Mouse (Mus musculus): Measurements from ENCODE around the gene Frmd8. TPM values are rescaled to one million over a fixed set of nuclear protein-coding genes. Genes with fewer than 3 reads are reported as not detected.
"Not testable (repeated sequence)": the region's sequence is repeated elsewhere in the genome, so short reads cannot be mapped to it uniquely, and the experiment has no call there.

Frmd8 gene
- total RNA-seq, 2 experiments from 2014 or later = 7.1 to 7.7 TPM

DNA sequence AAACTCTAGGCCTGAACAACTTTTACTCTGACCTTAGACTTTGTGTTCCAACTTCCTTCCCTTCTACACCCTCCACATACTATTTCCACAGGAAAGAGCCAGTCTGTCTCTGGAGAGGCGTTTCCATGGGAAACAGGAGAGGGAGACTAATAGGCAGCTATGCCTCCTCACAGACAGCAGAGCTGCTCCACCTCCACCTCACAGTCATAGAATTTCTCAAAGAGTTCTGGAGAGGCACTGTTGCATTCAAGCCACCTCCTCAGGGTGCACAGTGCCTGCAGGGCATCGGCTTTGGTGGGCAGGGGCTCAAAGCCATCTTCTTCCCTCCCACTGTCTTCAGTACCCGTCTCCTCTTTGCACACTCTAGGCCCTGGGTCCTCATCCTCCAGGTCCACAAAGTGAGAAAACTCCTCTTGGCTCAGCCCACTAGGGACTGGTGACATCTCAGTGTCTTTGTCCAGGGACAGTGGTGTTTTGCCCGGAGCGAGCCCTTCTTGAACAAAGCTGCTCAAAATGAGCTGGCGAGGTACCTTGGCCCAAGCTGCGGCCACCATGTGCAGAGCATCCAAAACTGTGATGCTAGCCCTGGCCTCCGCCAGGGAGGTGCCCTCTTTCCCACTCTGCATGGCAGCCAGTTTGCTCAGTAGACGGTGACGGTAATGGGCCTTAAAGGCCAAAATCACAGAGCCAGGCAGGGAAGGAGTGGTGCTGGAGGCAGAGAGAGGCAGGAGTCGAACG is 16.6 kb upstream of the Frmd8 start:
- no peak for DNase-seq
- intact Hi-C loops (cut with DNase I; ENCODE audit: low total_unique reads) = no loop called here

DNA sequence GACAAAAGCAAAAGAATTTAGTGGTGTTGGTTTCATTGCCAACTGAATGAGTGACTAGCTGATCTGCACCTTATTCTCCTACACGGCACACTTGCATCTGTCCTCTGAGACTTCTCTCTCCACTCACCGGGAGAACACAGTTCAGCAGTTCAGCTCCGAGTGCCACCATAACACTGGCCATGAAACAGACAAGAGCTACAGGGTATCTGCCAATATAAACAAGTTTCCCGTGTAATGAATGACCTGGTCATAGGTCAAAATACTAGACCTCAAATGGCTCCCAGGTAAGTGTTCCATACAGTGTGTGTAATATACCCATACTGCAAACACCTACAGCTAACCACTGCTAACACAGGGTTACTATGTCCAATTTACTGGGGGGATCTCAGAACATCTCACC is 14.1 kb upstream of the Frmd8 start:
- no peak for DNase-seq

DNA sequence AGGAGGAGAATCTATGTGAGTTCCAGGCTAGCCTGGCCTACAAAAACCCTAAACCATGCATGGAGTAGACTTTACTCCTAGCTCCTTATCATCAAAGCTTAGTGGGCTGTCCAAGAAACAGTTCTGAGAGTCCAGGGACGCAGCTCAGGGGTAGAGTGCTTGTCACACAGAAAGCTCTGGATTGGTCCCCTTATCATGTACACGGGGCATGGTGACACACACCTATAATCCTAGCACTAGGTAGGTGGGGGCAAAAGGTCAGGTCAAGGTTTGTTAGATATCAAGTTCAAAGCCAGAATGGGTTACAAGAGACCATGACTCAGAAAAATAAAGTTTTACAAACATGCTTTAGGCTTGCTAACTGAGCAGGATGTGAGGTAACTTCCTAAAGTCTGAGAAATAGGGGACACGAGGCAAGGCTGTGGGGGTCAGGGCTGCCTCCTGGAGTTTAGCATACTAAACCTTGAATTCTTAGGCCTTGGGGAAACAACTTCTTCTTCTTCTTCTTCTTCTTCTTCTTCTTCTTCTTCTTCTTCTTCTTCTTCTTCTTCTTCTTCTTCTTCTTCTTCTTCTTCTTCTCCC is 12.3 kb upstream of the Frmd8 start:
- DNase-seq = no peak
- intact Hi-C loops (cut with DNase I; ENCODE audit: low total_unique reads) = no loop called here

More for the DNA sequence above, 14.1 kb upstream of the Frmd8 start:
- intact Hi-C loops (cut with DNase I; ENCODE audit: low total_unique reads) = no loop called here

DNA sequence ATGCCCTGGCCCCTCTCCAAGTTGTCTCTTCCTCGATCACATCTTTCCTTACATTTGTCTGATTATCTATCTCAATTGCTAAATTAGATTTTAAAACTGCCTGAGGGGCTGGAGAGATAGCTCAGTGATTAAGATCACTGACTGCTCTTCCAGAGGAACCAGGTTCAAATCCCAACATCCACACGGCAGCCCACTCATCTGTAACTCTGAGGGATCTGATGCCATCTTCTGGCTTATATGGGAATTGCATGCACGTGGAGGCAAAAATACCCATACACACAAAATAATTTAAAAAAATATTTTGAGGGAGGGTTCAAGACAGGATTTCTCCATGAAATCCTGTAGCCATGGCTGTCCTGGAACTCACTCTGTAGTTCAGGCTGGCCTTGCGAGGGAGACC is 10.8 kb upstream of the Frmd8 start:
- no peak for DNase-seq
- intact Hi-C loops (cut with DNase I; ENCODE audit: low total_unique reads) = no loop called here

DNA sequence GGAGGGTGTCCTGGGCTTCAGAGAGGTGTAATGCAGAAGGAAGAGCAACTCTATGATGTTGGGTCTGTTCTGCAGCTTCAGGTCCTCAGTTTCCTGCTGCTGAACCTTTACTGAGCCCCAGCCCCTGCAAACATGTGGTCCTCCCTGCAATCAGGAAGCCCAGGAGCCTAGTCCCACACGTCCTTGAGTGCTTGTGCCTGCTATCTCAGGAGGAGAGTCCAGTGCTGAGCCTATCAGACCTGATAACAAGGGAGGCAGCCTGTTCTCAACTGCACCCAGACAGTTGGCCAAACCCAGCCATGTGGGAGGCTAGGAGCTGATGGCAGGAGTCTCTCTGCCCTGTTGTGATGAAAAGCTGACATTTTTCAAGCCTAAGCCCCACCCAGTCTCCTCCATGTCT is 8.9 kb upstream of the Frmd8 start:
- DNase-seq = no peak
- intact Hi-C loops (cut with DNase I; ENCODE audit: low total_unique reads) = loop anchor here (5.0 kb wide), 1 partner anchor 97 kb away; no protein-coding TSS in a partner anchor

DNA sequence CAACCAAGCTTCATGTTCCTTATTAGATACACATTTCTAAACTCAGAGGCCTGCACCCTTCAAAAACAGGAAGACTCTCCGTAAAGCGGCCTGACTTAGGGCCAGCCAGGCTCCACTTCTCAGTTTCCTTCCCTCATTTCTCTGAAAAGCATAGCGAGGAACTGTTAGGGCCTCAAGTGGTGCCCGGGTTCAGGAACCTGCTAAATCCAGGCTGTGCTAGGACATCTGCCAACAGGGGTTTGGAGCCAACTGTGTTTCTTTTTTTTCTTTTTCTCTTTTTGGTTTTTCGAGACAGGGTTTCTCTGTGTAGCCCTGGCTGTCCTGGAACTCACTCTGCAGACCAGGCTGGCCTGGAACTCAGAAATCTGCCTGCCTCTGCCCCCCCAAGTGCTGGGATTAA is 7.0 kb upstream of the Frmd8 start:
- intact Hi-C loops (cut with DNase I; ENCODE audit: low total_unique reads) = loop anchor here (5.0 kb wide), 1 partner anchor 95 kb away; no protein-coding TSS in a partner anchor
- DNase-seq = not testable (repeated sequence)

DNA sequence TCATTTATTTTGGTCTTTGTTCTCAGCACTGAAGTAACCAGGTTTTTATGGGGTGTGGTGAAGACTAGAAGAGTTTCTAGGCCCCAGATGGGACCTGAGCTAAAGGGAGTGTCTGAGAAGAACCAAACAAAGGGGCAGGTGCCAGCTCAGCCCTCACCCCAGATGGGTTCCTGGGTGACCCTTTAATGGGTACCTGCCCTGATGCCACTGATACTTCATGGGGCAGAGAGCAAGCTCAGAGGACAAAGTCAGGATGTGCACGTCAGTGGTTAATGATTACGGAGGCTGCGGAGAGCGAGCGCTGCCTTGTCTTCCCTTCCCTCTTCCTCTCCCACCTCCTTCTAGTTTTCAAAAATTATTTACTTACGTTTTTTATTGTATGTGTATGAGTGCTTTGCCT is 6.1 kb upstream of the Frmd8 start:
- intact Hi-C loops (cut with DNase I; ENCODE audit: low total_unique reads) = loop anchor here (5.0 kb wide), 1 partner anchor 94 kb away; no protein-coding TSS in a partner anchor
- DNase-seq = no peak

DNA sequence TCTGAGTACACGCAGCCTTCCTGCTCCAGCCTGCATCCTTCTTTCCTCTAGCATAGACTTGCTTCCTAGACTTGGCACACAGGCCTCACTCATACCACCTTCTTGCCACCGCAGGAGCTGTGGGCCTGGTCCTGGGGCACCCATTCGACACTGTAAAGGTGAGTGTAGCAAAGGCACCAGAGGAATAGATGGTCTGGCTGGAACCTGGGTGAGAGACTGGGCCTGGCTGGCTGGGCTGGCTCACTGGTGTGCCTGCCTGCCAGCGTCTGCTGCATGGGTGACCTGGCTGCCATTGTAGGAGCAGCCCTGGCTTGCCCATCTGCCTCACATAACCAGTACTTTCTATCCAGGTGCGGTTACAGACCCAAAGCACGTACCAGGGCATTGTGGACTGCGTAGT is 4.7 kb upstream of the Frmd8 start:
- intact Hi-C loops (cut with DNase I; ENCODE audit: low total_unique reads) = loop anchor here (5.0 kb wide), 1 partner anchor 92 kb away; no protein-coding TSS in a partner anchor
- DNase-seq = no peak

DNA sequence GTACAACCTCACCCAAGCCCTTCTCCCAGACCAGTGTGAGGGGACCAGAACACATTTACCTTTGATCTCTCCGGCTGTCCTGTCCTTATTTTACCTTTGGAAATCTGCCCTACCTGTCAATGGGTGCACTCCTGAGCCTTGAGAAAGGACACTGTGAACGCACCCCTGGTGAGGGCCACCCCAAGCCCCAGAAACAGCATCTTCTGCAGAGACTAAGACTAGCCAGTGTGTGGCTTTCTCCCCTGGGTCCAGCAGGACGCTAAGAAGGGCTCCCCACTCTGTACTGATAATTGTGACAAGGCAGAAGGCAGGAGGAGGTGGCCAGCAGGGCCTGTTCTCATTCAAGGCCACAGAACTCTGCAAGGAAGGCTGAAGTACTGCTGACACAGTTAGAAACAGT is 3.8 kb upstream of the Frmd8 start:
- intact Hi-C loops (cut with DNase I; ENCODE audit: low total_unique reads) = no loop called here

DNA sequence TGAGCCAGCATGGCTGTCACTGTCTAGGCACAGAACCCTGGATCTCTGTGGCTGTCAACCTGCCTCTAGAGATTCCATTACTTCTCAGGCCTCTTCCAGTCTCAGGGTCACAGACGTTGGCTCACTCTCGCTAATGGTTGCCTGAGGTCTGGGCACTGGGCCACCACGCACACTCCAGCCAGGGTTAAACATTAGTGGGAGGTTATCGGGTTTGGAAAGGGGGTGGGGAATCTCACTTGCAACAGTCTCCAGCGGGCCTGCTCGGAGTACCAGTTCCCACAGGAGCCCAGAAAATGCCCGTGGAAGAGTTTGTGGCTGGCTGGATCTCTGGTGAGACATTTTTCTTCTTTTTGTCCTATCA is 3.3 kb upstream of the Frmd8 start:
- intact Hi-C loops (cut with DNase I; ENCODE audit: low total_unique reads) = no loop called here
- no peak for DNase-seq

More for the DNA sequence above, 3.8 kb upstream of the Frmd8 start:
- DNase-seq = no peak

DNA sequence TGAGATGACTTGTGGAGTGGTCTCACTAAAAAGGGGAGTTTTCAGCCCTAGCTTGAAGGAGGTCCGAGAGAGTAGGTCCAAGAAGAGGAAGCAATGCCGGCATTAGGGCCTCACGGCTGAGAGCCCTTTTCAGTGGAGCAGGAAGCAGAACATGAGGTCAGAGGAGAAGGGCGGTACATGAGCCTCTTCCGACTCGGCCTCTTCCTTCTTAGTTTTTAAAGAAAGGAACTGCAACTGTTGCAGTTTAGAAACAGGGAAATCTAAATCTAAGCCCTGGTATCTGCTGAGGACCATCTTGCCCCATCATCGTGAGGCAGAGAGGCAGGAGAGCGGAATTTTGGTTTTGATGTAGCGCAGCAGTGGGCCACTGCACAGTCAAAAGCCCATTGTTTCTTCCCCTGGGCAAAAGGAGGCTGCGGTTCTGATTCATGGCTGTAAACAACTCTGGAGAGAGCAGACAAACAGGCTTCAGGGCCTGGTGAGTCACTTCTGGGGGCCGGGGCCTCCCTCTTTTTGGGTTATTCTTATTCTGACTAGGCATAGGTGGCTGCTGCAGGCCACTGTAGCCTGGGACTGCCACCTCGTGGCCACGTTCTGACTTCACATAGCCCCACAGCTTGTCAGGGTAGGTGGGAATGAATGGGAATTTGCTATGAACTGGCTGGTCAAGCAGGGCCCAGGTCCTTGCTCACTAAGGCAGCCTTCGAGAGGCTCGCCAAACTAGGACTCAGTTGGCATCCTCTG is 2.7 kb upstream of the Frmd8 start, which contains the start of gene Slc25a45:
Gene Slc25a45, plus strand, starts transcription at position 191 of the 744 bp plus-strand sequence.
- intact Hi-C loops (cut with DNase I; ENCODE audit: low total_unique reads) = no loop called here
- DNase-seq = peak; percentile 80

DNA sequence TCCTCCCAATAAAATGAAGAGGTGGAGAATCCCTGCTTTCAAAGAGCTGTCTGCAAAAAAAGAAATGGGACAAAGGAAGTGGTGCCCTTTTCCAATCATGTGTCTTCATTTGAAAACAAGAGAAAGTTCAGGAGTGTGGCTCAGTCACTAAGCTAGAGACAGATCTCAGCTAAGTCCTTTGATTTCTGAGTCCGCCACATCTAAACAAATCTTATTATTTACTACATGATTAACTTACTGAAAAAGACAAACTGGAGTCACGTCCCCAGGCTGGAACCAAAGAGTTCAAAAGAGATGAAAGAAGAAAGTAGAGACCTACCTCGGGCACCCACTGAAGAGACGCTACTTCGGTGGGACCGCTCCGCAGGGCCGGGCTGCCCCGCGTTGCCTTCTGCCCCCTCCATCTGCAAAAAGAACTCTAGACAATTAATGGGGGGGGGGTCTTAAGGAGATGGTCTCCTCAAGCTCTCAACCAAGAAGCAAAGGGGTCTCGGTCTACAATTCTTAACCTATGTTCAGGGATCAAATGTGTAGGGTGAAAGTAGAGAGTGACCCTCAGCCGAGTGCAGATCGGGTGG is 594 bp downstream of the Frmd8 start:
- no peak for DNase-seq
- intact Hi-C loops (cut with DNase I; ENCODE audit: low total_unique reads) = no loop called here

DNA sequence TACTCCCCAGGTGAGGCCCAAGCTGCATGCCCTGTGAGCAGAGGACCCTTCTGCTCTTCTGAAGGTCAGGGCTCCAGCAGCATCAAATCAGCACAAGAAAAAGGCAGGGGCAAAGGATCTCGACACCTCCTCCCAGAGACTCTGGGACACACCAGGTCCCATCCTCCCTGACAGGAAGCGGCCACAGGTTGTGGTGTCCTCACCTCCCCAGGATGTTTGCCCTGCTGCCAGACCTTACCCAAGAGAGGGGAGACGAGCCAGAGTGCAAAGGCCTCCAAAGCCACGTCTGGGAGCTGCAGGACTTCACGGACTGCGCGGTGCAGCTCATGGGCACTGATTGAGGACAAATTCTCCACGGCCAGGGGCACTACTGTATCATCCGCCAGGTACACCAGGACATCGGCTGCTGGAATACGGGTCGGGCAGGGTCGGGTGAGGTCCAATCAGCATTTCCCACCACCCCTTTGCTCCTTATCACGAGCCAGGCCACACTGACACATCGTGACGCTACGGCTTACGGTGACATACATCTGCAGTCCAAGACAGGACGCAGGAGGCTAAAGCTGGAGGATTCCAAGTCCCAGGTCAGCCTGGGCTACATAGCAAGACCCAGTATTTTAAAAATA is 2.0 kb downstream of the Frmd8 start:
- intact Hi-C loops (cut with DNase I; ENCODE audit: low total_unique reads) = no loop called here
- DNase-seq = no peak

DNA sequence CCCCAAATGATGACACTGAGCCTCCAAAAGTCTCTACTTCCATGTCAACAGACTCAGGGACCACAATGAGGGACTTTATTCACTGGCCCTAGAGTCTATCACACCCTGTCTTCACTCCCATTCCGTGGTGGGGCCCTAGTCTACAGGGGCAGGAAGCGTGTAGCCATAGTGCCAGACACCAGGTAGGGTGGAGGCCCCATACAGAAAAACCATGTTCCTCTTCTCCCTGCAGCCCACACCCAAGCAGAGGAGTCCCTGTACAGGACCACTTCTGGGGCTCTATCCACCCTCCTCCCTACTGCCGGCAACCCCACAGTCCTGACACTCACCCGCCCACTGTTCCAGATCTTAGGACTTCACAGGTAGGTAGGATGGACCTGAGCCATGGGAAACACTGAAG is 2.5 kb downstream of the Frmd8 start:
- DNase-seq = no peak
- intact Hi-C loops (cut with DNase I; ENCODE audit: low total_unique reads) = no loop called here

DNA sequence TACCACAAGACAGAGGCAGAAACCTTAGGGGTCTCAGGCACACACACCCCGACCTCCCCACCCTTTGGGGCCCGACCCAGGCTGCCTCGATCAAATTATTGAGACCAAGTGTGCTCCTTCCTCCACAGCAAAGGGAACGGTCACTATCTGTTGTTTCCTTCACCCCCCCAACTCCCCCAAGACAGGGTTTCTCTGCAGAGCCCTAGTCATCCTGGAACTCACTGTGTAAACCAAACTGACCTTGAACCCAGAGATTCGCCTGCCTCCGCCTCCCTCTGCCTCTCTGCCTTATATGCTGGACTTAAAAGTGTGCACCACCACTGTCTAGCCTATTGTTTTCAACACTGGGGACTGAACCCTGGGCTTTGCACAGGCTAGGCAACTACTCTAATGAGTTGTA is 3.4 kb downstream of the Frmd8 start:
- DNase-seq = no peak
- intact Hi-C loops (cut with DNase I; ENCODE audit: low total_unique reads) = no loop called here

DNA sequence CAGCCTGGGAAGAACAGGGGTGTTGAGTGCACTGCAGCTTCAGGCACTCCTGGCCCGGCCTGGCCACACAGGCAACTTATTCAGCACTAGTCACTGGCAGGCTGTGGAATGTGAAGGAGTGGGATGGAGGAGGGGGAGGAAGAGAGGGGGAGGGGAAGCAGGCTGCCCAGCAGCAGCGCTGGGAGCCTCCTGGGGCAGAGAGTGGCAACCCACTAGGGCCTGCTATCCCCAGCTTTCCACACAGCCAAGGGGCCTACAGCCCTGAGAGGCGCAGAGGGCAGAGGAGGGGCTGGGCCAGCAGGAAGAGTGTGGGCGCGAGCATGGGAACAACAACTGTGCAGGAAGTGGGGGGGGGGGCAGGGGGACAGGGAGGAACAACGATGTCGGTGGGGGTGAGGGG is 3.8 kb downstream of the Frmd8 start:
- DNase-seq = no peak
- intact Hi-C loops (cut with DNase I; ENCODE audit: low total_unique reads) = no loop called here

DNA sequence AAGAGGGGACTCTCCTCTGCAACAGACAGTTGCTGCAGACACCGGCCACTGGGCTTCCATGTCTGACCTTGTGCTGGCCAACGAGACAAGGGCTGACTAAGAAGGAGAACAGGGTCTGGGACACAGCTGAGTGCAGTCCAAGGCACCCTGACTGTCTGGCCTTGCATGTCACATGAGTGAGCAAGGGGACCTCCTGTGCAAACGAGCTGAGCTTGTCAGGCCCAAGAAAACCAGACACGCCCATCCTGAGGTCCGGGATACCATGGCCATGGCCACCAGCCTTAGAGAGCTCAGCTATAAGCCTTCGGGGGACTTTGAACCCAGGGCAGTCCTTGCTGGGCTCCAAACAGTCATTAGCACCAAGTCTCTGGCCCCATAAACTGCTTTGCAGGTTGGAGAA is 7.0 kb downstream of the Frmd8 start:
- intact Hi-C loops (cut with DNase I; ENCODE audit: low total_unique reads) = no loop called here
- DNase-seq = no peak

DNA sequence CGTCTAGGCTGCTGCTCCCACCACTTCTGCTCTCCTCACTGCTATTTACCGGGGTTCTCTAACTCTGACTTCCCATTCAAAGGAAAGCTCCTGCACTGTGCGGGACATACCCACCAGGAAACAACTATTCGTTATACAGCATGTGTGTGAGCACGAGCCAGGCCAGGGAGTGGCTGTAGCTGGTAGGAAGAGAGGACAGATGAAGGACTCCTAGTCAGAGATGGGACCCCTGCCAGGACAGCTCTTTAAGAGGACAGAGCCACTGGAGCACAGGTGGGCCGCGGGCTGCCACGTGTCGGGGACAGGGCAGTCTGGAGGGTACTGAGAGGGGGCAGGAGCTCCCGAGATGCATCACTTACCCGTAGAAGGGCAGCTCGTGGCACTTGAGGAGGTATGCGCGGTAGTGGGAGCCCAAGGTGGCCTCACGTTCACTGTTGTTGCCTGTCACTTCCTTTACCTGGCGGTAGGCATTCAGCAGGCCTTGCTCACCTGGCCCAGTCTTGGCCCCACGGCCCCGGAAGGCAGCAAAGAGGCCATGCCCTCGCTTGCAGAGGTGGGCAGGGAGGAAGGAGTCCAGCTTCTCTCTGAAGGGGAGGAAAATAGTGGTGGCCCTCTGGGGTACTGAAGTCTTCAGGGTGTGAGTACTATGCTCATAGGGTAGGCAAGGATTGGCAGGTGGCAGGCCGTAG is 10.2 kb downstream of the Frmd8 start:
- DNase-seq = no peak
- intact Hi-C loops (cut with DNase I; ENCODE audit: low total_unique reads) = no loop called here

DNA sequence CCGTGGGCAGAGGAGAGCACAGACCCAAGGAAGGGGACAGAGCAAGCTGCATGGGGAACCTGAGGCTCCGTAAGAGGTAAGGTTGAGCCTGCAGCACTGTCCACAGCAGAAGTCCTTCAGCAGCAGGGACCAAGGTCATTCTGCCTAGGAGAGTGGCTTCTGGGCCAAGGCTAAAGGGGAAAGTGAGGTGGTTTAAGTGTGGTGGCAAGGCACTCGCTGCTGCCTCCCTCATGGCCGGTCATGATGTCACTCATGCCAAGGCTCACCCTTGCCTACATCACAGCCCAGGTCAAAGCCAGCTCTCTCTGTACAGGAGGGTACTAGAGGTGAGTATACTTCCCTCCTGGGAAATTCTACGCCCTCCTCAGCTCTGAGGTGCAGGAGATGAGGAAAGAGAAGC is 11.3 kb downstream of the Frmd8 start:
- no peak for DNase-seq
- intact Hi-C loops (cut with DNase I; ENCODE audit: low total_unique reads) = no loop called here
